Mouse (Mus musculus) megakaryocyte, embryonic 14.5 days (primary cell): ENCODE measurements around the gene Bfar.

Source experiments
- FLI1 ChIP-seq: IDR thresholded peaks from 2 replicates; pipeline ENCODE4 v1.6.1; 2012; ENCODE audit warnings: low read length, inconsistent platforms, mixed read lengths
- GATA1 ChIP-seq: IDR thresholded peaks from 3 replicates; pipeline ENCODE4 v1.6.1; 2012; ENCODE audit warnings: mixed read lengths, low read length, inconsistent platforms, borderline replicate concordance

GRCm38 (mm10) chr16:13674511-13674910, 2.9 kb downstream of the Bfar start:
- no peak for TF ChIP-seq FLI1
- TF ChIP-seq GATA1: no peak
